Mouse (Mus musculus): ENCODE results near the gene Ccnf.

- TF ChIP-seq CTCF (IDR thresholded peaks at IDR 0.05) (peak; percentile 56), EP300 (IDR thresholded peaks at IDR 0.05) (no peak)
Observed at GRCm38 (mm10) chr17:24251320-24252069, at the start of gene Ccnf.
